Mouse (Mus musculus): ENCODE results near the gene Galnt9.

DNA sequence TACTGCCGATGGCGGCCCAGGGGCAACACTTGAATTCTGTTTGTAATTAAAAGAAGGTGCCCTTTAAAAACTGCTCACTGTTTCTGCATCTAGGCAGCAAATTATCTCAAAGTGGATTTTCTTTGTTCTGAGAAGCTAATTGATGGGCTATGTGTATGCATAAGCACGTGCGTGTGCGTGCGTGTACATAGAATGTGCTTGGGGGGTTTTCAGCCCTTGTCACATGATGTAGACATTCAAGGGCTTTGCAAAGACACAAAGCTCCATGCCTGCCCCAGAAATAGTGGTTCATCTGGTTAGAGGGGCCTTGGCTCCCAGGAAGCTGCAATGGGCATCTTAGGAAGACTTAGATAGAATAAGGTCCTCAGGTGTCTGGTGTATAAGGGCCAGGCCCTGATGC, 49.1 kb upstream of the Galnt9 start:
- no peak for TF ChIP-seq MAX (IDR thresholded peaks at IDR 0.05; ENCODE audit: low read depth)
- TF ChIP-seq E2F4 (IDR thresholded peaks at IDR 0.05; ENCODE audit: insufficient read depth): no peak
- TF ChIP-seq POLR2AphosphoS2 (IDR thresholded peaks at IDR 0.05; ENCODE audit: insufficient read length, low read depth): no peak
- no peak for TF ChIP-seq POLR2A (IDR thresholded peaks at IDR 0.05; ENCODE audit: insufficient read length, low read depth)
- TF ChIP-seq TCF12 (IDR thresholded peaks at IDR 0.05; ENCODE audit: insufficient read depth, poor library complexity, severe bottlenecking): no peak
- no peak for TF ChIP-seq SRF (IDR thresholded peaks at IDR 0.05; ENCODE audit: control insufficient read depth, insufficient read length, low read depth)
- no peak for TF ChIP-seq CEBPB (IDR thresholded peaks at IDR 0.05; ENCODE audit: insufficient read depth, poor library complexity, severe bottlenecking)
- TF ChIP-seq MYOD1 (IDR thresholded peaks at IDR 0.05; ENCODE audit: control insufficient read depth in 1 of 3, insufficient read length in 2 of 3, low read depth in 2 of 3): no peak

Data from myocyte (in vitro differentiated cells).